Comparison of ENCODE assay signal across 8 mouse cellular contexts in genomic region chr3:139205444-139205998, GRCm38 (mm10). TPM values are rescaled to one million over a fixed set of nuclear protein-coding genes. Genes with fewer than 3 reads are reported as not detected.
DNase-seq lines count a peak whose midpoint lies in the region; ATAC-seq and TF ChIP-seq lines count a peak whose summit lies in the region.

Stpg2 (plus strand) TSS chr3:139205694.

- ATAC-seq in erythroid progenitor cell, adult 5-6 weeks (replicated peaks; ENCODE audit: low FRiP score, poor library complexity, severe bottlenecking): peak; percentile 77
- peak; percentile 99 for ATAC-seq in limb, embryonic 12.5 days (ENCODE audit: insufficient number of reproducible peaks, insufficient read depth, low FRiP score, low TSS enrichment, low read depth)
- ATAC-seq in midbrain, embryonic 13.5 days: peak; percentile 100

- no peak for TF ChIP-seq CTCF in small intestine, adult 2 months (IDR thresholded peaks at IDR 0.05; ENCODE audit: extremely low read depth, insufficient read length, insufficient replicate concordance, low read depth, low read length)

- 1% methylated on average over 49 of the region's 49 CpGs for WGBS in heart, embryonic 10.5 days
- 2% methylated on average over 49 of the region's 49 CpGs for WGBS in limb, embryonic 12.5 days
- WGBS in midbrain, embryonic 13.5 days: under 1% methylated on average over 49 of the region's 49 CpGs
- WGBS in small intestine, adult 2 months: 3% methylated on average over 49 of the region's 49 CpGs

- peak within 1 kb of the TSS; percentile 58 for H3K27ac ChIP-seq in brown adipose tissue, adult 24 weeks (replicated peaks; ENCODE audit: low read depth, low read length)
- peak within 1 kb of the TSS; percentile 93 for H3K27ac ChIP-seq in heart, embryonic 10.5 days
- peak within 1 kb of the TSS; percentile 95 for H3K27ac ChIP-seq in limb, embryonic 12.5 days
- peak within 1 kb of the TSS; percentile 96 for H3K27ac ChIP-seq in midbrain, embryonic 13.5 days
- H3K27ac ChIP-seq in small intestine, adult 2 months (ENCODE audit: insufficient read depth, low read depth, low read length): peak within 1 kb of the TSS; percentile 74

- peaks cover 19% of the 10 kb centered on the region for H3K27me3 ChIP-seq in heart, embryonic 10.5 days (ENCODE audit: insufficient read depth, poor library complexity, severe bottlenecking)
- H3K27me3 ChIP-seq in limb, embryonic 12.5 days: peaks cover 12% of the 10 kb centered on the region
- H3K27me3 ChIP-seq in midbrain, embryonic 13.5 days: peaks cover 40% of the 10 kb centered on the region
- H3K27me3 ChIP-seq in small intestine, adult 2 months (ENCODE audit: control insufficient read depth, insufficient read depth, low read length): no peaks in the 10 kb centered on the region; the same call in 1 of the 2 replicates

- H3K4me2 ChIP-seq in limb, embryonic 12.5 days: peak within 1 kb of the TSS; percentile 66
- peak within 1 kb of the TSS; percentile 58 for H3K4me2 ChIP-seq in midbrain, embryonic 13.5 days (replicated peaks)

- DNase-seq in heart, embryonic 10.5 days (ENCODE audit: low spot score): peak; percentile 94
- DNase-seq in kidney, adult 9 months: peak; percentile 91
- DNase-seq in adipocyte (ENCODE audit: low spot score): no peak

- peak; percentile 49 for TF ChIP-seq POLR2A in small intestine, adult 2 months (IDR thresholded peaks at IDR 0.05; ENCODE audit: low read depth, low read length)

- H3K4me3 ChIP-seq in brown adipose tissue, adult 24 weeks (ENCODE audit: insufficient read depth, low read depth, low read length): peak within 1 kb of the TSS; percentile 67
- peak within 1 kb of the TSS; percentile 74 for H3K4me3 ChIP-seq in heart, embryonic 10.5 days
- peak within 1 kb of the TSS; percentile 61 for H3K4me3 ChIP-seq in limb, embryonic 12.5 days (replicated peaks)
- H3K4me3 ChIP-seq in midbrain, embryonic 13.5 days (replicated peaks): peak within 1 kb of the TSS; percentile 63
- peak within 1 kb of the TSS; percentile 79 for H3K4me3 ChIP-seq in small intestine, adult 2 months (ENCODE audit: low read depth, low read length)

- no peaks in the 10 kb centered on the region for H3K9me3 ChIP-seq in heart, embryonic 10.5 days
- no peaks in the 10 kb centered on the region for H3K9me3 ChIP-seq in limb, embryonic 12.5 days
- no peaks in the 10 kb centered on the region for H3K9me3 ChIP-seq in midbrain, embryonic 13.5 days

- H3K4me1 ChIP-seq in brown adipose tissue, adult 24 weeks (ENCODE audit: control insufficient read depth, insufficient read depth, insufficient read length, low read length): no peaks in the 10 kb centered on the region
- H3K4me1 ChIP-seq in heart, embryonic 10.5 days: peaks cover 5% of the 10 kb centered on the region; the same call in 1 of the 2 replicates
- H3K4me1 ChIP-seq in limb, embryonic 12.5 days (replicated peaks): 0 out of 2 replicates have a peak, but pooled peaks cover 3% of the 10 kb centered on the region
- peaks cover 5% of the 10 kb centered on the region; the same call in 1 of the 2 replicates for H3K4me1 ChIP-seq in midbrain, embryonic 13.5 days (replicated peaks)
- peaks cover 2% of the 10 kb centered on the region; the same call in 1 of the 2 replicates for H3K4me1 ChIP-seq in small intestine, adult 2 months (ENCODE audit: control insufficient read depth, insufficient read depth, insufficient read length, low read length)

- H3K9ac ChIP-seq in limb, embryonic 12.5 days (replicated peaks): peak within 1 kb of the TSS; percentile 61
- H3K9ac ChIP-seq in midbrain, embryonic 13.5 days (replicated peaks): peak within 1 kb of the TSS; percentile 70

- no peaks in the 10 kb centered on the region for H3K36me3 ChIP-seq in heart, embryonic 10.5 days
- H3K36me3 ChIP-seq in limb, embryonic 12.5 days: no peaks in the 10 kb centered on the region
- H3K36me3 ChIP-seq in midbrain, embryonic 13.5 days: no peaks in the 10 kb centered on the region
- H3K36me3 ChIP-seq in small intestine, adult 2 months (ENCODE audit: control insufficient read depth, insufficient read depth, low read length): no peaks in the 10 kb centered on the region

RNA-seq across cellular contexts. Expression of gene Stpg2, which starts in this region (rescaled TPM):
- polyA plus RNA-seq in brown adipose tissue, adult 24 weeks (2012; ENCODE audit: insufficient read depth, insufficient read length, missing spikeins): not detected in 2 replicates
- not detected in 2 replicates for total RNA-seq in erythroid progenitor cell, adult 5-6 weeks (2015; ENCODE audit: low replicate concordance)
- not detected in 2 replicates for total RNA-seq in erythroid progenitor cell, adult 5-6 weeks (2017; ENCODE audit: low replicate concordance)
- polyA plus RNA-seq in heart, embryonic 10.5 days (2016; fragmentation: Nextera tagmentation; extraction: Ambion mirVana): 0.06 TPM in 1 of 2 replicates, not detected in the other
- 0.09 and 0.10 TPM in 2 replicates for polyA plus RNA-seq in limb, embryonic 12.5 days (2016; fragmentation: Nextera tagmentation; extraction: Ambion mirVana)
- polyA plus RNA-seq in midbrain, embryonic 13.5 days (2015; fragmentation: Nextera tagmentation; extraction: Ambion mirVana): 0.22 TPM in 1 of 2 replicates, not detected in the other
- not detected in 2 replicates for polyA plus RNA-seq in small intestine, adult 2 months (2012; rRNA removed)

Comparison
In these comparisons a context has a peak if more than half of its experiments do, and no peak if none do; other contexts are left out.
1. Peak in ATAC-seq in erythroid progenitor cell, adult 5-6 weeks; RNA of the gene not detected or under 1 TPM.
2. Peak in DNase-seq, H3K4me3 ChIP-seq and H3K27ac ChIP-seq in heart, embryonic 10.5 days; RNA of the gene not detected or under 1 TPM.
3. Peak in ATAC-seq, H3K4me3 ChIP-seq, H3K27ac ChIP-seq, H3K9ac ChIP-seq and H3K4me2 ChIP-seq in limb, embryonic 12.5 days; RNA of the gene not detected or under 1 TPM.
4. Peak in ATAC-seq, H3K4me3 ChIP-seq, H3K27ac ChIP-seq, H3K9ac ChIP-seq and H3K4me2 ChIP-seq in midbrain, embryonic 13.5 days; RNA of the gene not detected or under 1 TPM.